Mouse (Mus musculus): Measurements from ENCODE around the gene Gm15107. TPM values are rescaled to one million over a fixed set of nuclear protein-coding genes. Genes with fewer than 3 reads are reported as not detected.
"Not testable (repeated sequence)": the region's sequence is repeated elsewhere in the genome, so short reads cannot be mapped to it uniquely, and the experiment has no call there.

The Gm15107 gene
- not detected in 2 replicates for polyA plus RNA-seq (2015; fragmentation: Nextera tagmentation; extraction: Ambion mirVana)

- not testable (repeated sequence) for H3K4me2 ChIP-seq; H3K27ac ChIP-seq; H3K27me3 ChIP-seq; H3K4me1 ChIP-seq; H3K4me3 ChIP-seq; H3K9me3 ChIP-seq (replicated peaks); H3K36me3 ChIP-seq (ENCODE audit: poor library complexity, severe bottlenecking); H3K9ac ChIP-seq; ATAC-seq
- 78% methylated on average over 2 of the region's 6 CpGs for WGBS
Observed at GRCm38 (mm10) chrX:148180424-148180823, at the start of gene Gm15107. Gene Gm15107, plus strand, starts transcription at chrX:148180724.

Other genes starting within 250 kb of the Gm15107 start
- not detected in 2 replicates for gene Gm15080, start 187.7 kb upstream of the Gm15107 start, polyA plus RNA-seq (2015; fragmentation: Nextera tagmentation; extraction: Ambion mirVana)

All from forebrain, embryonic 13.5 days (tissue).